Comparison of ENCODE assay signal across 10 mouse cellular contexts in genomic region chr10:68106351-68106950, GRCm38 (mm10).
DNase-seq lines count a peak whose midpoint lies in the region; ATAC-seq and TF ChIP-seq lines count a peak whose summit lies in the region.
"Had no signal": no experiment of that assay in that cellular context is flagged by ENCODE, and none has a peak within 500 bp of the region (broad histone marks: within the 10 kb centered on the region; RNA-seq: fewer than 3 reads in every experiment).

No protein-coding gene starts in this region.

- no peaks in the 10 kb centered on the region for H3K27me3 ChIP-seq in kidney, adult 2 months (replicated peaks; ENCODE audit: control insufficient read depth, insufficient read depth, low read length)
- H3K27me3 ChIP-seq in midbrain, embryonic 13.5 days, result no peaks in the 10 kb centered on the region
- no peaks in the 10 kb centered on the region for H3K27me3 ChIP-seq in liver, embryonic 11.5 days (replicated peaks; ENCODE audit: control insufficient read depth, insufficient read depth, low read length)

- no peak overlapping the region for H3K4me2 ChIP-seq in midbrain, embryonic 13.5 days (replicated peaks)
- H3K4me2 ChIP-seq in liver, embryonic 11.5 days, result no peak overlapping the region

- 0 out of 2 replicates have a peak overlapping the region, but pooled peaks have one; percentile 23 for H3K9ac ChIP-seq in midbrain, embryonic 13.5 days (replicated peaks)
- no peak overlapping the region for H3K9ac ChIP-seq in liver, embryonic 11.5 days (ENCODE audit: low read depth, low read length)

- no peak for TF ChIP-seq POLR2A in kidney, adult 2 months (IDR thresholded peaks at IDR 0.05; ENCODE audit: low read depth, low read length)

- TF ChIP-seq CTCF in kidney, adult 2 months (conservative IDR thresholded peaks at IDR 0.05; ENCODE audit: insufficient read depth, insufficient read length, low read depth, low read length), result no peak

- H3K36me3 ChIP-seq in kidney, adult 2 months (ENCODE audit: control insufficient read depth, insufficient read depth, low read length), result no peaks in the 10 kb centered on the region
- H3K36me3 ChIP-seq in midbrain, embryonic 13.5 days, result no peaks in the 10 kb centered on the region
- H3K36me3 ChIP-seq in liver, embryonic 11.5 days (ENCODE audit: control insufficient read depth, insufficient read depth, low read length), result no peaks in the 10 kb centered on the region

- no peaks in the 10 kb centered on the region for H3K9me3 ChIP-seq in midbrain, embryonic 13.5 days
- H3K9me3 ChIP-seq in liver, embryonic 11.5 days (ENCODE audit: control insufficient read depth, low read length), result no peaks in the 10 kb centered on the region
- H3K9me3 ChIP-seq: megakaryocyte, embryonic 14.5 days had no signal

- no peak overlapping the region for H3K4me3 ChIP-seq in kidney, adult 2 months (ENCODE audit: insufficient read depth, low read depth, low read length)
- no peak overlapping the region for H3K4me3 ChIP-seq in brown adipose tissue, adult 24 weeks (ENCODE audit: insufficient read depth, low read depth, low read length)
- H3K4me3 ChIP-seq in midbrain, embryonic 13.5 days (replicated peaks), result no peak overlapping the region
- H3K4me3 ChIP-seq in liver, embryonic 11.5 days (ENCODE audit: low read depth, low read length), result no peak overlapping the region
- H3K4me3 ChIP-seq: megakaryocyte, embryonic 14.5 days had no signal

- DNase-seq in kidney, adult 2 months, result no peak
- no peak for DNase-seq in kidney, postnatal 36 days
- DNase-seq in adipocyte (ENCODE audit: low spot score), result peak; percentile 40
- no peak for DNase-seq in liver, embryonic 11.5 days (ENCODE audit: low spot score)
- DNase-seq in embryo, embryonic 10.5 days (ENCODE audit: low spot score), result no peak
- DNase-seq: cerebellum, adult 8-10 months; layer of hippocampus, adult 9-11 months had no signal

- WGBS in kidney, adult 2 months, result 59% methylated on average over 9 of the region's 9 CpGs
- 40% methylated on average over 9 of the region's 9 CpGs for WGBS in midbrain, embryonic 13.5 days
- 75% methylated on average over 9 of the region's 9 CpGs for WGBS in liver, embryonic 11.5 days

- ATAC-seq in midbrain, embryonic 13.5 days, result no peak; the same call in 1 of the 2 replicates
- no peak for ATAC-seq in liver, embryonic 11.5 days (replicated peaks; ENCODE audit: low FRiP score)

- peaks cover 9% of the 10 kb centered on the region for H3K4me1 ChIP-seq in kidney, adult 2 months (ENCODE audit: control insufficient read depth, insufficient read depth, low read length)
- H3K4me1 ChIP-seq in brown adipose tissue, adult 24 weeks (ENCODE audit: control insufficient read depth, insufficient read depth, insufficient read length, low read length), result peaks cover 34% of the 10 kb centered on the region
- peaks cover 46% of the 10 kb centered on the region for H3K4me1 ChIP-seq in midbrain, embryonic 13.5 days (replicated peaks)
- H3K4me1 ChIP-seq in liver, embryonic 11.5 days (replicated peaks; ENCODE audit: control insufficient read depth, insufficient read depth, low read length), result no peaks in the 10 kb centered on the region; the same call in 1 of the 2 replicates

- peak overlapping the region; percentile 41; the same call in 1 of the 2 replicates for H3K27ac ChIP-seq in kidney, adult 2 months (ENCODE audit: insufficient read depth, low read depth, low read length)
- H3K27ac ChIP-seq in brown adipose tissue, adult 24 weeks (replicated peaks; ENCODE audit: low read depth, low read length), result peak overlapping the region; percentile 39; the same call in 1 of the 2 replicates
- H3K27ac ChIP-seq in midbrain, embryonic 13.5 days, result peak overlapping the region; percentile 84
- no peak overlapping the region for H3K27ac ChIP-seq in liver, embryonic 11.5 days (ENCODE audit: low read depth, low read length)
